Mouse (Mus musculus) liver, adult 2 months (tissue): Measurements from ENCODE around the gene Ankrd2.

Experiments
- CTCF ChIP-seq: fragments of 200-500 bp; IDR thresholded peaks from 2 replicates; pipeline ENCODE4 v1.5.1; 2011; ENCODE audit warnings: low read depth, low read length, control low read depth
- POLR2A ChIP-seq: fragments of 200-500 bp; IDR thresholded peaks from 2 replicates; pipeline ENCODE4 v1.6.1; 2011; ENCODE audit warnings: low read length, control low read depth; ENCODE audit not compliant: insufficient read depth; ENCODE audit errors: extremely low read depth

GRCm38 (mm10) chr19:42045269-42046102 lies 9.7 kb downstream of the Ankrd2 start, which contains the start of gene Hoga1:
- TF ChIP-seq CTCF (peak; percentile 96), POLR2A (peak; percentile 92)
